Mouse (Mus musculus): ENCODE measurements around the gene Klk1b24.
"Not testable (repeated sequence)": the region's sequence is repeated elsewhere in the genome, so short reads cannot be mapped to it uniquely, and the experiment has no call there.

Klk1b24 gene

DNA sequence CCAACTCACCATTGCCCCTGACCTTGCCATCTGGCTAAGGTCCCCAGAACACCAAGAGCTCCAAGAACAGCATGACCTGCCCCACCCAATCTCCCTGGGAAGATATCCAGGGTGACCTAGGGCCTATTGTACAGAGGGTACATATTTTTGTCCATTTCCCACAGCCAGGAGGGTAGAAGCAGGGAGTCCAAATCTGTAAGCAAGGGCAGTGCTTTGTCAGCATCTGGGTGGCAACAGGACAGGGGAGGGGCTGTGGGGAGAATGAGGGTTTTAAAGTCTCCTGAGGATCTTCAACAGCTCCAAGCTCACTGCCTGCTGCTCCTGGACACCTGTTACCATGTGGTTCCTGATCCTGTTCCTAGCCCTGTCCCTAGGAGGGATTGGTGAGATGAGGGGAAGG lies at the start of gene Klk1b24:
Gene Klk1b24, plus strand, starts transcription at position 301 of the 400 bp plus-strand sequence.
- DNase-seq = not testable (repeated sequence)

DNA sequence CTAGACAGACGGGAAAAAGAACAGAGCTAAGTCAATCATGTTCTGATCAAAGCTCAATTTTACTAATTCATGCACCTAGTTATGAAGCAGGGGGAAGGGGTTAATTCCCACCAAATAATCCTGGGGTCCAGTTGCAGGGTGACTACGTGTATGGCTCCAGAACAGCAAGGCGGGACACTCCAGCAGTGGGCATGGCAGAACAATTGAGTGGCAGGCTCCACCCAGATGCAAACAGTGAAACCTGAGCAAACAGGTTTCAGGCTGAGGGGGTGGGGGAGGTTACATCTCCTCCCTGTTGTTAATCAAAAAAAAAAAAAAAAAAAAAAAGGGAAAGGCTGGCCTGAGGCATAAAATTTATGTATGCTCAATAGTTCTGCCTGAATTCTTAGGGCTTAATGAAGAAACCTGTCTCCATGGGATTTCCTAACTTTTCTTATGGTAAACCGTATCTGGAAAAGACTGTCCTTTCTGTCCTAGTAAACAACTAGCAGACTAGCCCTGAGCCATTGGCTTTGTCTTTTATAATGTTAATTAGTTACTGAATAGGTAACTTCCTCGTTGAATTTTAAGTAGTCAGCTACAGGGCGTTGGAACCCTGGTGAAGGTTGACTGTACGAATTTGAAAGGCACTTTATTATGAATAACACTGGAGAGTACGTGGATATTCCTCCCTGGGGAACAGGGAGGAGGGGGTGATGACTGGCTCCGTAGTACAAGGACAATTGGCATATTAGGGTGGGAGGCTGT lies 8.6 kb upstream of the Klk1b24 start:
- DNase-seq = no peak

DNA sequence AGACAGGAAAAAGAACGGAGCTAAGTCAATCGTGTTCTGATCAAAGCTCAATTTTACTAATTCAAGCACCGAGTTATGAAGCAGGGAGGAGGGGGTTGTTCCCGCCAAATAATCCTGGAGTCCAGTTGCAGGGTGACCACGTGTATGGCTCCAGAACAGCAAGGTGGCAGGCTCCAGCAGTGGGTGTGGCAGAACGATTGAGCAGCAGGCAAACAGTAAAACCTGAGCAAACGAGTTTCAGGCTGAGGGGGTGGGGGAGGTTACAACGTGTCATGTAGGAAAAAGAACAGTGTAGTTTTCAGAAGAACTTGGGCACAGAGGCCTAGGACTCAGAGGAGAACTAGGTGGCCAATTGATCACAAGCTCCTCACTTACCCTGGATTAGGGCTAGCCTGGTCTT lies 1.5 kb upstream of the Klk1b24 start:
- DNase-seq = not testable (repeated sequence)

DNA sequence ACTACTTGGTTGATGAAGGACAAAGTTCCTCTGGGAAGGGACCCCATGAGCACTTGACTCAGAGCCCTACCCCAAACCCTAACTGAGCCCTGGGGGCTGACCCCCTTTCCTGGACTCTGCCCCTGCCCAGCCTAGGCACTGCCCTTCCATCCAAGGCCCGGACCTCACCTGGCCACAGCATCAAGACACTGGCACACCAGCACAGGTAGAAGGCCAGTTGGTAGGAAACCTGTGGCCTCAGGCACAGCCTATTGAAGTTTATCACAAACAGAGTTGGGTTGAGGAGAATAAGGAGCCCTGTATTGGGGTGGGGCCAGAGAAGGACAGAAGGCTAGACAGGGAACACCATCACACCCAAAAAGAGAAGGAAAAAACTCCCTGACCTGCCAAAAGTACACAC lies 5.4 kb downstream of the Klk1b24 start:
- DNase-seq = not testable (repeated sequence)

DNA sequence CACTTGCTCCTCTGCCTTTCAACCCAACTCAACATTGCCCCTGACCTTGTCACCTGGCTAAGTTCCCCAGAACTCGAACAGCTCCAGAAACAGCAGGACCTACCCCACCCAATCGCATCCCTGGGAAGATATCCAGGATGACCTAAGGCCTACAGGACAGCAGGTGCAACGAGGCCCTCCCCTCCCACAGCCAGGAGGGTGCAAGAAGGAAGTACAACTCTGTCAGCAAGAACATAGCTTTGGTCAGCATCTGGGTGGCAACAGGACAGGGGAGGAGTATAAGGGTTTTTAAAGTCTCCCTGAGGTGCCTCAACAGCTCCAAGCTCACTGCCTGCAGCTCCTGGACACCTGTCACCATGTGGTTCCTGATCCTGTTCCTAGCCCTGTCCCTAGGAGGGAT lies 9.9 kb downstream of the Klk1b24 start, which contains the start of gene Klk1b3:
Gene Klk1b3, plus strand, starts transcription at position 301 of the 400 bp plus-strand sequence.
- no peak for DNase-seq

DNA sequence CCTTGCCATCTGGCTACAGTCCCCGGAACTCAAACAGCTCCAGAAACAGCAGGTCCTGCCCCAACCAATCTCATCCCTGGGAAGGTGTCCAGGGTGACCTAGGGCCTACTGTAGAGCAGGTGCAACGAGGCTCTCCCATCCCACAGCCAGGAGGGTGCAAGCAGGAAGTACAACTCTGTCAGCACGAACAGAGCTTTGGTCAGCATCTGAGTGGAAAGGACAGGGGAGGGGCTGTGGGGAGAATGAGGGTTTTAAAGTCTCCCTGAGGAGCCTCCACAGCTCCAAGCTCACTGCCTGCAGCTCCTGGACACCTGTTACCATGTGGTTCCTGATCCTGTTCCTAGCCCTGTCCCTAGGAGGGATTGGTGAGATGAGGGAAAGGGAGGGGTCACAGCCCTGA lies 19.1 kb downstream of the Klk1b24 start, which contains the start of gene Klk1b4:
Gene Klk1b4, plus strand, starts transcription at position 301 of the 400 bp plus-strand sequence.
- DNase-seq = not testable (repeated sequence)

DNA sequence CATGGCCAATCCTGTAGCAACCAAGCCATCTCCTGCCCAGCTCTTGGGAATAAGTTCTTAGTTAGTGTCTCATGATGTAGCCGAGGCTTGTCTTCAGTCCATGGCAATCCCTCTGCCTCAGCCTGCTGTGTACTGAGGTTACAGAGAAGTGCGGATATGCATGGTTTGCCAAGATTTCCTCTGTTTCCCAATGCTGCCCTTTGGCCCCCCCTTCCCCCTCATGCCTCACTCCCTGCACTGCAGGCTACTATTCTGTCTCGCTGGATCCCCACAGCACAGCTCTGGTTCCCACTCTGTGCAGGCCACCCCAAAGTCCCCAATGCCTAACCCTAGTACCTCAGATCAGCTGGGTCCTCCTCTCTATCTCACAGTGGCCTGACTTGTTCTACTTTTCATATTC lies 20.3 kb downstream of the Klk1b24 start:
- DNase-seq = no peak

DNA sequence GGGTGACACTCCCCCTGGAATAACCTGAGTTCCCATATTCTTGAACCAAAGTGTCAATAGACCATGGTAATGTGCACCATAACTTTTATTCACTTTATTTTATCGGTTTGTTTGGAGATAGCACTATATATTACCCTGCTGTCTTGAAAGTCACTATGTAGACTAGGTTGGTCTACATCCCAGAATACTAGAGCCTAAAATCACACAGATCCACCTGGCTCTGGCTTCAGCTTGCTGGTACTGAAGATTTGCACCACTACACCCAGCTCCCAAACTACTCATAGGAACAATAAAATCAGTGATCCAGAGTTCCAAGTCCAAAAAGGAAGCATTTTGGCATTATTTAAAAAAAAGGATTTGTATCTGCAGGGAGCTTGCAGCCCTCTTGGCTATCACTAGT lies 27.6 kb downstream of the Klk1b24 start, which contains the start of gene Klk1b5:
Gene Klk1b5, plus strand, starts transcription at position 301 of the 400 bp plus-strand sequence.
- DNase-seq = no peak

DNA sequence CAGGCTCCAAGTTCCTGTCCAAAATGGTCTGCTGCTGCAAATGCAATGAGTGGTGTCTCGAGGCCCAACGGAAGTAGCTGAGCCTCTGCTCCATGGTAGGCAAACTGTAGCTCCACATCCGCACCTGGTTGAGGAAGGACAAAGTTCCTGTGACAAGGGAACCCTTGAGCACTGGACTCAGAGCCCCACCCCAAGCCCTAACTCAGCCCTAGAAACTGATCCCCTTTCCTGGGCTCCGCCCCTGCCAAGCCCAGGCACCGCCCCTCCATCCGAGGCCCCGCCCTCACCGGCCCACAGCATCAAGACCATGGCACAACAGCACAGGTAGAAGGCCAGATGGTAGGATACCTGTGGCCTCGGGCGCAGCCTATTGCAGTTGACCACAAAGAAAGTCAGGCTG lies 33.6 kb downstream of the Klk1b24 start:
- DNase-seq = not testable (repeated sequence)

DNA sequence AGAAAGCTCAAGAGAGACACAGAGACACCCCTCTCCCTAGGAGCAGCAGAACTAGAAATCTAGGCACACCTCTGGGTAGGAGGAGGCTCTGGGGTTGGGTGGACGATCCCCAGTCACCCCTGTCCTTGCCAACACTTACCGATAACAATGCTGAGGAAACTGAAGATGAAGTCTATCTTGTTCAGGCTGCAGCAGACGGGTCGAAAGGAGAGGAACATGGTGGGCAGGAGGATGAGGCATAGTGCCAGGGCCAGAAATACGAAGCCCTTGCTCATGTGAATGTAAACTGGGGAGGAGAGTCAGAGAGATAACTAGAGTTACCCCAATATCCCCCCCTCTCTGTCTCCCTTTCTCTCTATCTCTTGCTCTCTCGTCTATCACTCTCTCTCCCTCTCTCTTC lies 34.3 kb downstream of the Klk1b24 start:
- not testable (repeated sequence) for DNase-seq

DNA sequence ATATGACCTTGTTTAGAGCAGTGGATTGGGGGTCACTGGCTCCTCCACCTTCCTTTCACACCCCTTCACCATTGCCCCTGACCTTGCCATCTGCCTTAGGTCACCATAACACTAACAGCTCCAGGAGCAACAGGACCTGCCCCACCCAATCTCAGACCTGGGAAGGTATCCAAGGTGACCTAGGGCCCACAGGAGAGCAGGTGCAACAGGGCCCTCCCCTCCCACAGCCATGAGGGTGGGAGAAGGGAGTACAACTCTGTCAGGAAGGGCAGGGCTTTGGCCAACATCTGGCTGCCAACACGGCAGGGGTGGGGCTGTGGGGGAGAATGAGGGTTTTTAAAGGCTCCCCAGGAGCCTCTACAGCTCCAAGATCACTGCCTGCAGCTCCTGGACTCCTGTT lies 37.0 kb downstream of the Klk1b24 start, which contains the start of gene Klk1:
Gene Klk1, plus strand, starts transcription at position 285 of the 400 bp plus-strand sequence.
- peak; percentile 1 for DNase-seq

DNA sequence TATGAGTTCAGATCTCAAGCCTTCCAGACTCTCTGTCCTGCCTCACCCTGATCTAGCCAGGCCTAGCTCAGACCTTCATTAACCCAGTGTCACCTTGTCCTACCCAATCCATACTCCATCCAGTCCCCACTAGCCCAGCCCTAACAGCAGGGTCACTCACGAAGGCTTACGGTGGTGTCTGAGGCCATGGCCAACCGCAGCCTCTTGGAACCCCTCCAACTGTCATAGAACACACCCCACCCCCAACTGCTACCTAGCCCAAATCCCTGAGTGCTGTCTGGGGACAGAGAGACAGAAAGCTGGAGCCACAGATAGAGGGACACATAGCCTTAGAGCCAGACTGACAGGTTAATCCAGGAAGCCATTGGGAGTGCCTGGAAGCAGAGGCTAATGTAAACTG lies 47.9 kb downstream of the Klk1b24 start, which contains the start of gene Gm36864:
Gene Gm36864, plus strand, starts transcription at position 269 of the 400 bp plus-strand sequence.
- DNase-seq = no peak

DNA sequence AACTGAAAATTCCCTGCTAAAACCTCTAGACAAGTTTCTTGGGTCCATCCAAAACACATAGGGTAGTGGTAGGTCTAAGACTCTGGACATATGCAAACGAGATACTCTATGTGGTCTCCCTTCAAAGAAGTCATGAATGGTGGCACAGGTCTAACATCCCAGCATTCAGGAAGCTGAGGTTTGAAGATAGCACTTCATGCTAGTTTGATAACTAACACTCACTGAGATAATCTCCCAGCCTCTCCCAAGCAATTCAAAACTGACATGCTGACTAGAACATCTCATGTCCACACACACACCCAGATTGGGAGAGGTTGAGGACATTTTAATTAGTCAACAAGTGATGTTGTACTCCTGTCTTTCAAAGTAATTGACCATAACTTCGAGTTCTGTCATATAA lies 51.9 kb downstream of the Klk1b24 start:
- no peak for DNase-seq

DNA sequence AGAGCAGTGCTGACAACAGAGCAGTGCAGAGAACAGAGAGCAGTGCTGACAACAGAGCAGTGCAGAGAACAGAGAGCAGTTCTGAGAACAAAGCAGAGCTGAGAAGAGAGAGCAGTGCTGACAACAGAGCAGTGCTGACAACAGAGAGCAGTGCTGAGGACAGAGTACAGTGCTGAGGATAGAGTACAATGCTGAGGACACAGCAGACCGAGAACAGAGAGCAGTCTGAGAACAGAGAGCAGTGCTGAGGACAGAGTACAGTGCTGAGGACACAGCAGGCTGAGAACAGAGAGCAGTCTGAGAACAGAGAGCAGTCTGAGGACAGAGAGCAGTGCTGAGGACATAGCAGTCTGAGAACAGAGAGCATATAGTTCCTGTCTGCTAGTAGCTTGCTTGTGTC lies 52.7 kb downstream of the Klk1b24 start:
- DNase-seq = no peak

DNA sequence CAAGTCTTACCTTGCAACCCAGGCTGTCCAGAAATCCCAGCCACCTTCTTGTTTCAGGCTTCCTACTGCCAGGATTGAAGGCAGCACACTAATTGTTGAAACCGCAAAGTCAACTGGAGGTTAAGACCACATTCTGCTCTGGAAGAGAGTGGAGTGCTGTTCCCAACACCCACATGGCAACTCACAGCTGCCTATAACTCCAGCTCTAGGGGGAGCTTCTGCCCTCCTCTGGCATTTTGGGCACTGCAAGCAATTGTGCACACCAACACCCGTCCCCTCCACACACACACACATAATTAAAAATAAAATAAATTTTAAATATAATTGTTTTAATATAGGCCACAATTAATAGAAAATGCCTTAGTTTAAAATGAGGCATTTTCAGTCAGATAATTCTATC lies 53.1 kb downstream of the Klk1b24 start:
- no peak for DNase-seq

Data from lung, postnatal 36 days (tissue).